Mouse (Mus musculus) cerebellum, adult 8-10 months (tissue): ENCODE measurements around the gene Rhot1.
"Not testable (repeated sequence)": the region's sequence is repeated elsewhere in the genome, so short reads cannot be mapped to it uniquely, and the experiment has no call there.

Experiments used
- DNase-seq: peaks from one replicate; pipeline ENCODE4 v3.0.0; 2022

Rhot1 gene

GRCm38 (mm10) chr11:80208860-80209800, at the start of gene Rhot1:
Rhot1 (plus strand) TSS chr11:80209019.
- peak; percentile 97 for DNase-seq

- DNase-seq: no peak
Observed at GRCm38 (mm10) chr11:80161041-80161440, 47.8 kb upstream of the Rhot1 start.

GRCm38 (mm10) chr11:80163362-80164116, 45.3 kb upstream of the Rhot1 start:
- no peak for DNase-seq

- DNase-seq: no peak
Observed at GRCm38 (mm10) chr11:80164224-80164623, 44.6 kb upstream of the Rhot1 start.

GRCm38 (mm10) chr11:80168121-80168520, 40.7 kb upstream of the Rhot1 start:
- no peak for DNase-seq

- no peak for DNase-seq
Observed at GRCm38 (mm10) chr11:80168611-80169249, 40.1 kb upstream of the Rhot1 start.

GRCm38 (mm10) chr11:80169629-80170028, 39.2 kb upstream of the Rhot1 start:
- no peak for DNase-seq

- no peak for DNase-seq
Observed at GRCm38 (mm10) chr11:80170351-80170750, 38.5 kb upstream of the Rhot1 start.

GRCm38 (mm10) chr11:80171884-80172283, 36.9 kb upstream of the Rhot1 start:
- DNase-seq: no peak

GRCm38 (mm10) chr11:80173963-80174670, 34.7 kb upstream of the Rhot1 start:
- no peak for DNase-seq

GRCm38 (mm10) chr11:80176911-80177895, 31.6 kb upstream of the Rhot1 start:
- DNase-seq: no peak

- no peak for DNase-seq
Observed at GRCm38 (mm10) chr11:80178316-80178715, 30.5 kb upstream of the Rhot1 start.

GRCm38 (mm10) chr11:80181021-80181749, 27.6 kb upstream of the Rhot1 start:
- no peak for DNase-seq

GRCm38 (mm10) chr11:80183054-80183704, 25.6 kb upstream of the Rhot1 start:
- DNase-seq: not testable (repeated sequence)

- DNase-seq: peak; percentile 88
Observed at GRCm38 (mm10) chr11:80183705-80184255, 25.0 kb upstream of the Rhot1 start, which contains the start of gene Rnf135. Rnf135 (plus strand) TSS chr11:80183851.

- DNase-seq: no peak
Observed at GRCm38 (mm10) chr11:80184531-80185071, 24.2 kb upstream of the Rhot1 start.

- not testable (repeated sequence) for DNase-seq
Observed at GRCm38 (mm10) chr11:80185441-80185976, 23.3 kb upstream of the Rhot1 start.

GRCm38 (mm10) chr11:80190280-80190679, 18.5 kb upstream of the Rhot1 start:
- DNase-seq: no peak

- DNase-seq: no peak
Observed at GRCm38 (mm10) chr11:80193827-80194226, 15.0 kb upstream of the Rhot1 start.
